Mouse (Mus musculus) hindbrain, embryonic 16.5 days (tissue): ENCODE results near the gene Olfr917. TPM values are rescaled to one million over a fixed set of nuclear protein-coding genes. Genes with fewer than 3 reads are reported as not detected.

Experiments
- ATAC-seq: fragments of 200-750 bp; cut with Nextera tagmentation; 2 replicates; pipeline ENCODE4 v1.8.0; 2017; ENCODE audit warnings: moderate TSS enrichment, moderate library complexity
- H3K27ac ChIP-seq: fragments of 300-500 bp; sonication (generic); 2 replicates; pipeline ENCODE4 v1.5.1; 2014; ENCODE audit warnings: low read depth, mild to moderate bottlenecking, control low read depth, low read length, moderate library complexity
- H3K27me3 ChIP-seq: fragments of 300-500 bp; sonication (generic); replicated peaks from 2 replicates; pipeline ENCODE4 v1.6.1; 2014; ENCODE audit warnings: low read length; ENCODE audit not compliant: control insufficient read depth, insufficient read depth
- H3K36me3 ChIP-seq: fragments of 300-500 bp; sonication (generic); 2 replicates; pipeline ENCODE4 v1.6.1; 2014; ENCODE audit warnings: mild to moderate bottlenecking, low read length, moderate library complexity, mixed read lengths; ENCODE audit not compliant: control insufficient read depth, insufficient read depth
- H3K4me1 ChIP-seq: fragments of 300-500 bp; sonication (generic); 2 replicates; pipeline ENCODE4 v1.6.1; 2014; ENCODE audit warnings: low read depth, low read length; ENCODE audit not compliant: control insufficient read depth, insufficient read depth
- H3K4me2 ChIP-seq: fragments of 300-500 bp; sonication (generic); 2 replicates; pipeline ENCODE4 v1.6.1; 2014; ENCODE audit warnings: mild to moderate bottlenecking, low read length, control low read depth, moderate library complexity
- H3K4me3 ChIP-seq: fragments of 300-500 bp; sonication (generic); 2 replicates; pipeline ENCODE4 v1.5.1; 2014; ENCODE audit warnings: mild to moderate bottlenecking, low read length, control low read depth, moderate library complexity
- H3K9ac ChIP-seq: fragments of 300-500 bp; sonication (generic); 2 replicates; pipeline ENCODE4 v1.6.1; 2014; ENCODE audit warnings: low read depth, mild to moderate bottlenecking, control low read depth, low read length, moderate library complexity
- H3K9me3 ChIP-seq: fragments of 300-500 bp; sonication (generic); 2 replicates; pipeline ENCODE4 v1.6.1; 2014; ENCODE audit warnings: mild to moderate bottlenecking, low read length, moderate library complexity; ENCODE audit not compliant: control insufficient read depth
- WGBS: fragments of 180-500 bp; shearing (Covaris S2); extraction: QIAGEN DNeasy Blood & Tissue Kit; methylation state at CpG from one replicate; pipeline ENCODE4 v1.1.7; 2014; 5-methylcytosine and 5-hydroxymethylcytosine counted together
- polyA plus RNA-seq: library from polyadenylated mRNA; unstranded; fragments of >200 nt; fragmentation: Nextera tagmentation; extraction: Ambion mirVana; gene quantifications from 2 replicates; pipeline ENCODE4 v1.2.1, GENCODE M21; 2015

The Olfr917 gene
- polyA plus RNA-seq = not detected in 2 replicates

GRCm38 (mm10) chr9:38665742-38666141, at the start of gene Olfr917:
Gene Olfr917, minus strand, starts transcription at chr9:38665842.
- Histone ChIP-seq H3K36me3 (no peaks in the 10 kb centered on the region), H3K4me3 (no peak within 1 kb of the TSS), H3K9me3 (no peaks in the 10 kb centered on the region), H3K4me2 (no peak within 1 kb of the TSS), H3K4me1 (no peaks in the 10 kb centered on the region), H3K27me3 (no peaks in the 10 kb centered on the region), H3K9ac (no peak within 1 kb of the TSS), H3K27ac (no peak within 1 kb of the TSS)
- no peak for ATAC-seq
- 95% methylated on average over 1 of the region's 1 CpGs for WGBS

DNA sequence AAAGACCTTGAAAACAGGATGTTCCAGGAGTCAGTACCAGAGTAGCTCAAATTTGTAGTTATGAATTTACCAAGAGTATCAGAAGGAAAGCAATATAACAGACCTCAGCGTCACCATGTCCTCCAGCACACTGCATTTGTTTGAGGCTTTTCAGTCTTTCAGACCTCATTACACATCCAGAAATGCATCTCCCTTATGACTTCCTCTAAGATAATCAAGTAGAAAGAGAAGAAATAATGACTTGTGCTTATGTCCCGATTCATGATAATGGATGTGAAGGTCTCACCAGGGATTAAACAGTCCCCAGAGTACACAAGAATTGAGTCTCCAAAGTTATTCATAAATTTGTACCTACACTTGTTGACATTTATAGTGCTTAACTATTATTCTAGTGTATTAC, 8.9 kb upstream of the Olfr917 start, which contains the start of gene Olfr918:
Gene Olfr918, minus strand, starts transcription at position 101 of the 400 bp plus-strand sequence.
- 80% methylated on average over 2 of the region's 2 CpGs for WGBS
- Histone ChIP-seq H3K4me1 (no peaks in the 10 kb centered on the region), H3K36me3 (no peaks in the 10 kb centered on the region), H3K9ac (no peak within 1 kb of the TSS), H3K27me3 (no peaks in the 10 kb centered on the region), H3K4me3 (no peak within 1 kb of the TSS), H3K27ac (no peak within 1 kb of the TSS), H3K4me2 (no peak within 1 kb of the TSS), H3K9me3 (no peaks in the 10 kb centered on the region)
- no peak for ATAC-seq

- H3K9me3 ChIP-seq = no peaks in the 10 kb centered on the region
- no peak overlapping the region for H3K9ac ChIP-seq
- H3K27ac ChIP-seq = no peak overlapping the region
- no peaks in the 10 kb centered on the region for H3K27me3 ChIP-seq
- H3K4me2 ChIP-seq = no peak overlapping the region
- 87% methylated on average over 2 of the region's 2 CpGs for WGBS
- no peaks in the 10 kb centered on the region for H3K36me3 ChIP-seq
- ATAC-seq = no peak
- no peaks in the 10 kb centered on the region for H3K4me1 ChIP-seq
- no peak overlapping the region for H3K4me3 ChIP-seq
Measured at GRCm38 (mm10) chr9:38672887-38673286, 7.2 kb upstream of the Olfr917 start.

GRCm38 (mm10) chr9:38659775-38660174, 5.9 kb downstream of the Olfr917 start, which contains the start of gene Olfr916:
Gene Olfr916, minus strand, starts transcription at chr9:38659875.
- H3K27me3 ChIP-seq = no peaks in the 10 kb centered on the region
- WGBS = 69% methylated on average over 1 of the region's 1 CpGs
- no peak within 1 kb of the TSS for H3K27ac ChIP-seq
- no peaks in the 10 kb centered on the region for H3K36me3 ChIP-seq
- no peaks in the 10 kb centered on the region for H3K9me3 ChIP-seq
- H3K4me1 ChIP-seq = no peaks in the 10 kb centered on the region
- H3K9ac ChIP-seq = no peak within 1 kb of the TSS
- no peak for ATAC-seq
- no peak within 1 kb of the TSS for H3K4me2 ChIP-seq
- H3K4me3 ChIP-seq = no peak within 1 kb of the TSS

DNA sequence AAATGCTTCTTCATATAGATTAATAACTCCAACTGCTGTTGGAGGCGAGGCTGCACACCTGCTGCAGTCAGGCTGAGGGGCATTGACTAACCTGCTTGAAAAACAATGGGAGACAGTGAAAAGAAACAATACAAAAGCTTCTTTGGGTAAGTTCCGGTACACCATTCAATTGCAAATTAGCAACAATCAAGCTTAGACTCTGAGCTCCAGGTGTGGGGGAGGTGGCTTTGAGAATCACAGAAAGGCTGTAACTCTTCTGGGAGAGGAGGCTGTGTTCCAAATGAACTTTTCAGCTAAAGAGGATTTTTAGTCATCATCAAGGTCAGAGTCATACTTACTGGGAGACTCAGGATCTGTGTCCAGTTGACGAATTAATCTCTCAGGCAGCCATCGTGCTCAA, 33.2 kb downstream of the Olfr917 start:
- Histone ChIP-seq H3K27ac (no peak overlapping the region), H3K36me3 (no peaks in the 10 kb centered on the region), H3K9ac (no peak overlapping the region), H3K4me3 (no peak overlapping the region), H3K4me1 (no peaks in the 10 kb centered on the region), H3K4me2 (no peak overlapping the region), H3K9me3 (0 out of 2 replicates have a peak, but pooled peaks cover 3% of the 10 kb centered on the region), H3K27me3 (no peaks in the 10 kb centered on the region)
- no peak for ATAC-seq
- WGBS = 79% methylated on average over 4 of the region's 4 CpGs

Other genes with a start within 250 kb of the Olfr917 start
- gene Olfr901, start 236.4 kb downstream of the Olfr917 start, polyA plus RNA-seq = not detected in 2 replicates
- gene Olfr902, start 218.2 kb downstream of the Olfr917 start, polyA plus RNA-seq = not detected in 2 replicates
- not detected in 2 replicates for gene Olfr904, start 202.7 kb downstream of the Olfr917 start, polyA plus RNA-seq
- gene Olfr905, start 194.7 kb downstream of the Olfr917 start, polyA plus RNA-seq = not detected in 2 replicates
- not detected in 2 replicates for gene Olfr906, start 178.8 kb downstream of the Olfr917 start, polyA plus RNA-seq
- gene Olfr907, start 170.0 kb downstream of the Olfr917 start, polyA plus RNA-seq = not detected in 2 replicates
- gene Olfr911-ps1, start 144.3 kb downstream of the Olfr917 start, polyA plus RNA-seq = not detected in 2 replicates
- not detected in 2 replicates for gene Olfr910, start 128.0 kb downstream of the Olfr917 start, polyA plus RNA-seq
- not detected in 2 replicates for gene Olfr912, start 85.7 kb downstream of the Olfr917 start, polyA plus RNA-seq
- gene Olfr913, start 73.1 kb downstream of the Olfr917 start, polyA plus RNA-seq = not detected in 2 replicates
- not detected in 2 replicates for gene Olfr914, start 60.7 kb downstream of the Olfr917 start, polyA plus RNA-seq
- gene Olfr916, start 6.0 kb downstream of the Olfr917 start, polyA plus RNA-seq = not detected in 2 replicates
- not detected in 2 replicates for gene Olfr918, start 8.8 kb upstream of the Olfr917 start, polyA plus RNA-seq
- not detected in 2 replicates for gene Olfr919, start 37.8 kb upstream of the Olfr917 start, polyA plus RNA-seq
- 8.7 and 9.7 TPM in 2 replicates for gene Vwa5a, start 52.4 kb upstream of the Olfr917 start, polyA plus RNA-seq
- not detected in 2 replicates for gene Olfr920, start 86.5 kb upstream of the Olfr917 start, polyA plus RNA-seq
- not detected in 2 replicates for gene Olfr921, start 107.2 kb upstream of the Olfr917 start, polyA plus RNA-seq
- not detected in 2 replicates for gene Olfr922, start 148.8 kb upstream of the Olfr917 start, polyA plus RNA-seq
- gene Olfr923, start 160.7 kb upstream of the Olfr917 start, polyA plus RNA-seq = not detected in 2 replicates
- gene Olfr924, start 178.6 kb upstream of the Olfr917 start, polyA plus RNA-seq = not detected in 2 replicates
- gene Olfr26, start 189.2 kb upstream of the Olfr917 start, polyA plus RNA-seq = not detected in 2 replicates
- not detected in 2 replicates for gene Olfr926, start 211.3 kb upstream of the Olfr917 start, polyA plus RNA-seq